Mouse (Mus musculus) ES-Bruce4 (cell line): ENCODE data around the gene Atp11a. TPM values are rescaled to one million over a fixed set of nuclear protein-coding genes. Genes with fewer than 3 reads are reported as not detected.

Experiments
- H3K27ac ChIP-seq: 2 replicates; pipeline ENCODE4 v1.5.1; 2012; ENCODE audit warnings: low read length, inconsistent platforms; ENCODE audit not compliant: insufficient read depth
- H3K27me3 ChIP-seq: 2 replicates; pipeline ENCODE4 v1.6.1; 2012; ENCODE audit warnings: mild to moderate bottlenecking, low read length, inconsistent platforms; ENCODE audit not compliant: control insufficient read depth, poor library complexity, insufficient read depth, severe bottlenecking
- H3K36me3 ChIP-seq: 2 replicates; pipeline ENCODE4 v1.6.1; 2012; ENCODE audit warnings: inconsistent platforms, mild to moderate bottlenecking, low read length, moderate library complexity; ENCODE audit not compliant: control insufficient read depth, poor library complexity, insufficient read depth, severe bottlenecking
- H3K4me1 ChIP-seq: one replicate; pipeline ENCODE4 v1.8.1; 2011; ENCODE audit warnings: low read length; ENCODE audit not compliant: control insufficient read depth, insufficient read depth
- H3K4me3 ChIP-seq: 2 replicates; pipeline ENCODE4 v1.5.1; 2011; ENCODE audit warnings: low read depth, mild to moderate bottlenecking, low read length
- H3K9ac ChIP-seq: 2 replicates; pipeline ENCODE4 v1.6.1; 2012; ENCODE audit warnings: low read depth, mild to moderate bottlenecking, inconsistent platforms; ENCODE audit not compliant: poor library complexity, severe bottlenecking
- H3K9me3 ChIP-seq: replicated peaks from 2 replicates; pipeline ENCODE4 v1.6.1; 2012; ENCODE audit warnings: mild to moderate bottlenecking, low read length, inconsistent platforms; ENCODE audit not compliant: control insufficient read depth, poor library complexity, insufficient read depth, severe bottlenecking
- CTCF ChIP-seq: IDR thresholded peaks from one replicate; pipeline ENCODE4 v1.8.1; 2011; ENCODE audit warnings: low read depth, low read length
- EP300 ChIP-seq: IDR thresholded peaks from 2 replicates; pipeline ENCODE4 v1.6.1; 2011; ENCODE audit warnings: low read depth, low read length; ENCODE audit not compliant: insufficient read depth
- POLR2A ChIP-seq: IDR thresholded peaks from one replicate; pipeline ENCODE4 v1.8.1; 2011; ENCODE audit warnings: low read length; ENCODE audit not compliant: insufficient read depth
- polyA plus RNA-seq: library from polyadenylated mRNA; stranded (reverse); fragments of >200 nt; gene quantifications from 2 replicates; pipeline ENCODE4 v1.2.4, GENCODE M21; 2011; ENCODE audit warnings: low read depth; ENCODE audit not compliant: missing spikeins, insufficient read depth, insufficient read length

The Atp11a gene
- polyA plus RNA-seq, 1 experiment = 58.5 TPM

- no peaks in the 10 kb centered on the region for H3K36me3 ChIP-seq
- no peak overlapping the region for H3K27ac ChIP-seq
- H3K27me3 ChIP-seq = no peaks in the 10 kb centered on the region
- no peak overlapping the region for H3K4me3 ChIP-seq
- no peak overlapping the region for H3K9ac ChIP-seq
- TF ChIP-seq CTCF = no peak
- no peak for TF ChIP-seq EP300
- TF ChIP-seq POLR2A = no peak
- no peaks in the 10 kb centered on the region for H3K4me1 ChIP-seq
- H3K9me3 ChIP-seq = no peaks in the 10 kb centered on the region
These were observed 48.8 kb downstream of the Atp11a start for GRCm38 (mm10) chr8:12805569-12805968.

- no peaks in the 10 kb centered on the region for H3K27me3 ChIP-seq
- H3K27ac ChIP-seq = no peak overlapping the region
- no peaks in the 10 kb centered on the region for H3K4me1 ChIP-seq
- H3K9me3 ChIP-seq = no peaks in the 10 kb centered on the region
- H3K9ac ChIP-seq = no peak overlapping the region
- TF ChIP-seq CTCF = no peak
- no peaks in the 10 kb centered on the region for H3K36me3 ChIP-seq
- no peak overlapping the region for H3K4me3 ChIP-seq
These were observed 51.2 kb downstream of the Atp11a start for GRCm38 (mm10) chr8:12808018-12808417.

DNA sequence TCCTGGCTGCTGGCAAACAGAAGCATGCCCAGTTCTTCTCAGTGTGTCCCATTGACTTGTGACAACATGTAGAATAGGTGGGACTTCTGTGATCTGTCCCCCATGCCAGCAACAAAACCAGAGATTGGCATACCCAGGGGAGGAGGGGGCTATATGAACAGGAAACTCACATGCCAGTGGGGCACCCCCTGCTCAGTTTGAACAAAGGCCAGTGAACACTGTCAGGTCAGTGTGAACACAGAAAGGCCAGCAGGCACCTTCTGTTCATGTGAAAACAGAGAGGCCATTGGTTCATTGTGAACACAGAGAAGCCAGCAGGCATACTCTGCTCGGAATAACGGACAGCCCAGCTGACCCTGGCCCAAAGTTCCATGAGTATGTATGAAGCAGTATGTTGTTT, 52.7 kb downstream of the Atp11a start:
- TF ChIP-seq EP300 = no peak
- TF ChIP-seq CTCF = no peak
- no peak for TF ChIP-seq POLR2A

DNA sequence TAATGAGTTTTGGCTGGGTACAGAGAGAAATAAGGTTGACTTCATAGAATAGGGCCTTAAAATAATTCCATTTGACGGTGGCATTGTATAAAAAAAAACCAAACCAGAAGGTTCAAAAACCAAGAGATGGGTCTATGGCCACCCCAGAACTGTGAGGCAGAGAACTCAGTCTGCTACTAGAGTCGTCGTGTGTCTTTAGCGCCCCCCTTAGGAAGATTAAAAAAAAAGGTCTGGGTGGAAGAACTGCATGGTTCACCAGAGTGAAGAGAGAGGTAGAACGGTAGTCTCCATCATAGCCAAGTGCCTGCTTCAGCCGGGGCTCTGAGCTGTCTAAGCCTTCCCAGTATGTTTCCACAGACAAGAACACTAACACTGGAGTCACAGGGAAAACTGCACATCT, 54.4 kb downstream of the Atp11a start:
- H3K27me3 ChIP-seq = no peaks in the 10 kb centered on the region
- no peaks in the 10 kb centered on the region for H3K36me3 ChIP-seq
- TF ChIP-seq CTCF (no peak), POLR2A (no peak), EP300 (no peak)
- H3K27ac ChIP-seq = no peak overlapping the region
- H3K4me1 ChIP-seq = no peaks in the 10 kb centered on the region
- no peaks in the 10 kb centered on the region for H3K9me3 ChIP-seq
- H3K9ac ChIP-seq = no peak overlapping the region
- no peak overlapping the region for H3K4me3 ChIP-seq

More for the DNA sequence above, 52.7 kb downstream of the Atp11a start:
- Histone ChIP-seq H3K27me3 (no peaks in the 10 kb centered on the region), H3K9me3 (no peaks in the 10 kb centered on the region), H3K4me3 (no peak overlapping the region), H3K9ac (no peak overlapping the region), H3K4me1 (no peaks in the 10 kb centered on the region), H3K36me3 (no peaks in the 10 kb centered on the region), H3K27ac (no peak overlapping the region)

- H3K27me3 ChIP-seq = no peaks in the 10 kb centered on the region
- no peaks in the 10 kb centered on the region for H3K4me1 ChIP-seq
- no peaks in the 10 kb centered on the region for H3K36me3 ChIP-seq
- H3K4me3 ChIP-seq = no peak overlapping the region
- H3K9ac ChIP-seq = no peak overlapping the region
- TF ChIP-seq CTCF = no peak
- TF ChIP-seq POLR2A = no peak
- no peak for TF ChIP-seq EP300
- H3K27ac ChIP-seq = no peak overlapping the region
- H3K9me3 ChIP-seq = 0 out of 2 replicates have a peak, but pooled peaks cover 5% of the 10 kb centered on the region
These were observed 59.6 kb downstream of the Atp11a start for GRCm38 (mm10) chr8:12816412-12816811.

- Histone ChIP-seq H3K9ac (no peak overlapping the region), H3K27me3 (no peaks in the 10 kb centered on the region), H3K9me3 (no peaks in the 10 kb centered on the region), H3K4me3 (no peak overlapping the region), H3K4me1 (no peaks in the 10 kb centered on the region), H3K36me3 (peaks cover 3% of the 10 kb centered on the region; the same call in 1 of the 2 replicates), H3K27ac (no peak overlapping the region)
- no peak for TF ChIP-seq EP300
- TF ChIP-seq CTCF = no peak
- TF ChIP-seq POLR2A = no peak
These were observed 66.1 kb downstream of the Atp11a start for GRCm38 (mm10) chr8:12822892-12823291.
